Mouse (Mus musculus): ENCODE results near the gene Galr3. TPM values are rescaled to one million over a fixed set of nuclear protein-coding genes. Genes with fewer than 3 reads are reported as not detected.

Gene Galr3
- polyA plus RNA-seq, 1 experiment from 2014 or later, result 1.1 TPM

- H3K9me3 ChIP-seq (ENCODE audit: control insufficient read depth, low read length), result no peaks in the 10 kb centered on the region
- H3K27me3 ChIP-seq (replicated peaks; ENCODE audit: control insufficient read depth, insufficient read depth, low read length), result no peaks in the 10 kb centered on the region
- WGBS, result 87% methylated on average over 2 of the region's 2 CpGs
- H3K4me2 ChIP-seq (ENCODE audit: low read length), result no peak overlapping the region
- H3K4me3 ChIP-seq (ENCODE audit: low read depth, low read length), result no peak overlapping the region
- peaks cover 42% of the 10 kb centered on the region for H3K36me3 ChIP-seq (ENCODE audit: control insufficient read depth, insufficient read depth, low read length)
- no peak overlapping the region for H3K27ac ChIP-seq (ENCODE audit: low read depth)
- DNase-seq (ENCODE audit: low spot score), result no peak
- H3K4me1 ChIP-seq (replicated peaks; ENCODE audit: control insufficient read depth, insufficient read depth, low read length), result peaks cover 10% of the 10 kb centered on the region; the same call in 1 of the 2 replicates
- no peak overlapping the region for H3K9ac ChIP-seq (ENCODE audit: low read length)
- ATAC-seq (replicated peaks; ENCODE audit: low FRiP score, low TSS enrichment, low read depth), result 0 out of 2 replicates have a peak, but pooled peaks have one; percentile 3
Observed at GRCm38 (mm10) chr15:79052366-79052765, 10.7 kb downstream of the Galr3 start.

DNA sequence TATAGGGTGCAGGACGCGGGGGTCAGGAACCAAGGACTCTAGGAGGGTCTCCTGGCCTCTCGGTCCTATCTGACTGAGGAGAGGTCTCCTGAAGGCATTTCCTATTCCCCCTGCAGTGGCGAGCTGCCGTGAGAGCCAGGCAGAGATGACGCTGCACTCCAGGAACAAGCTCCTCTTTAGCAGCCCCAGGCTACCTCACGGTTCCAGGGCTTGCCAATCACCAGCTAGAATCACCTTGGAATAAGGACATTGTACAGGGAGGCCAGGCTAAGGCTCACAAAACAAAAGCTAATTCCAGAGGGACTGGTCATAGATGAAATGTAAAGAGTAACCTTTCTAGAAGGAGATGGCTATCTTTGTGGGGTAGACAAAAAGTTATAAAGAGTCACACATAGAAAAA is 14.9 kb downstream of the Galr3 start:
- H3K36me3 ChIP-seq (ENCODE audit: control insufficient read depth, insufficient read depth, low read length), result peaks cover 77% of the 10 kb centered on the region

GRCm38 (mm10) chr15:79057850-79058249 is 16.2 kb downstream of the Galr3 start:
- no peak overlapping the region for H3K9ac ChIP-seq (ENCODE audit: low read length)
- no peaks in the 10 kb centered on the region for H3K27me3 ChIP-seq (replicated peaks; ENCODE audit: control insufficient read depth, insufficient read depth, low read length)
- H3K4me2 ChIP-seq (ENCODE audit: low read length), result no peak overlapping the region
- H3K4me3 ChIP-seq (ENCODE audit: low read depth, low read length), result no peak overlapping the region
- no peak for DNase-seq (ENCODE audit: low spot score)
- H3K36me3 ChIP-seq (ENCODE audit: control insufficient read depth, insufficient read depth, low read length), result peaks cover 77% of the 10 kb centered on the region
- WGBS, result 85% methylated on average over 6 of the region's 6 CpGs
- no peak overlapping the region for H3K27ac ChIP-seq (ENCODE audit: low read depth)
- no peak for ATAC-seq (replicated peaks; ENCODE audit: low FRiP score, low TSS enrichment, low read depth)
- H3K4me1 ChIP-seq (replicated peaks; ENCODE audit: control insufficient read depth, insufficient read depth, low read length), result peaks cover 11% of the 10 kb centered on the region
- H3K9me3 ChIP-seq (ENCODE audit: control insufficient read depth, low read length), result no peaks in the 10 kb centered on the region

More for the DNA sequence above, 14.9 kb downstream of the Galr3 start:
- H3K4me3 ChIP-seq (ENCODE audit: low read depth, low read length), result no peak overlapping the region
- no peak overlapping the region for H3K9ac ChIP-seq (ENCODE audit: low read length)
- H3K9me3 ChIP-seq (ENCODE audit: control insufficient read depth, low read length), result no peaks in the 10 kb centered on the region
- no peak for DNase-seq (ENCODE audit: low spot score)
- H3K4me1 ChIP-seq (replicated peaks; ENCODE audit: control insufficient read depth, insufficient read depth, low read length), result peaks cover 10% of the 10 kb centered on the region
- no peak overlapping the region for H3K27ac ChIP-seq (ENCODE audit: low read depth)
- H3K27me3 ChIP-seq (replicated peaks; ENCODE audit: control insufficient read depth, insufficient read depth, low read length), result no peaks in the 10 kb centered on the region
- 86% methylated on average over 7 of the region's 7 CpGs for WGBS
- ATAC-seq (replicated peaks; ENCODE audit: low FRiP score, low TSS enrichment, low read depth), result no peak
- no peak overlapping the region for H3K4me2 ChIP-seq (ENCODE audit: low read length)

- ATAC-seq (replicated peaks; ENCODE audit: low FRiP score, low TSS enrichment, low read depth) (no peak), DNase-seq (ENCODE audit: low spot score) (no peak)
- Histone ChIP-seq H3K4me1 (replicated peaks; ENCODE audit: control insufficient read depth, insufficient read depth, low read length) (peaks cover 15% of the 10 kb centered on the region), H3K4me2 (ENCODE audit: low read length) (no peak overlapping the region; the same call in 1 of the 2 replicates), H3K4me3 (ENCODE audit: low read depth, low read length) (no peak overlapping the region), H3K27ac (ENCODE audit: low read depth) (no peak overlapping the region), H3K9ac (ENCODE audit: low read length) (no peak overlapping the region), H3K36me3 (ENCODE audit: control insufficient read depth, insufficient read depth, low read length) (peaks cover 47% of the 10 kb centered on the region), H3K9me3 (ENCODE audit: control insufficient read depth, low read length) (no peaks in the 10 kb centered on the region), H3K27me3 (replicated peaks; ENCODE audit: control insufficient read depth, insufficient read depth, low read length) (no peaks in the 10 kb centered on the region)
- 80% methylated on average over 14 of the region's 14 CpGs for WGBS
Observed at GRCm38 (mm10) chr15:79060887-79061565, 19.3 kb downstream of the Galr3 start.

DNA sequence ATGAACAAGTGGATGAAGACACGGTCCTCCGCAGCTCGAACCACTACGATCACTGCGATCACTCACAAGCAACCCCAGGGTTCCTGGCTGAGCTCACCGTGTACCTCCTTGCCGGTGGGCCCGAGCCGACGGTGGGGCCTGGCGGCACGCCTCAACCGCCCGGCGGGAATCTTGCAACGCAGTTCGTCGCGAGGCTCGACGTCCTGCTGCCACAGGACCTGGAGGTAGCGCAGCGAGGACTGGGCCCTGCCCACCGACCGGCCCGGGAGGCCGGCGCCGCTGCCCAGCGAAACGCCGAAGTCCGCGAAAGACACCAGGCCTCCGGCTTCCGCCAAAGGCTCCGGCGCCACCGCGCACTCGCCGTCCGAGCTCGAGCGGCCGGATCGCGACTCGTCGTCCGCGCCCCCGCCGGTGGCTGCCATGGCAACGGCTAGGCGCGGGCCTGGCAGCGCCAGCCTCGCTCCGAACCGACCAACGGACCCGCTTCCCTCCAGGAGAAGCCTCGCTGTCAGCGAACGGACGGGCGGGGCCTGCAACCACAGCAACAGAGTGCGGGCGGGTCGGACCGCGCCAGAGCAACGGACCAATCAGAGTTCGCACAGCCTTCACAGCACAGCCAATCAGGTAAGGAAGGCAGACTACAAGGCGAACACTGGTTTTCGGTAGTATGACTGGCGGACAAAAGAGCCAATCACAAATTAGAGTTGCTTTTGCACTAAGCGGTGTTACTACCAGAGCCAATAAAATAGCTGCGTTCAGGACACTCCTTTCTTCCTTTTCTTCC is 20.9 kb downstream of the Galr3 start, which contains the start of gene Ankrd54:
Gene Ankrd54, minus strand, starts transcription at position 518 of the 784 bp plus-strand sequence.
- H3K9ac ChIP-seq (ENCODE audit: low read length), result peak within 1 kb of the TSS; percentile 86
- H3K36me3 ChIP-seq (ENCODE audit: control insufficient read depth, insufficient read depth, low read length), result peaks cover 34% of the 10 kb centered on the region
- peak within 1 kb of the TSS; percentile 69; the same call in 1 of the 2 replicates for H3K27ac ChIP-seq (ENCODE audit: low read depth)
- ATAC-seq (replicated peaks; ENCODE audit: low FRiP score, low TSS enrichment, low read depth) (peak; percentile 100), DNase-seq (ENCODE audit: low spot score) (peak; percentile 93)
- no peaks in the 10 kb centered on the region for H3K27me3 ChIP-seq (replicated peaks; ENCODE audit: control insufficient read depth, insufficient read depth, low read length)
- H3K9me3 ChIP-seq (ENCODE audit: control insufficient read depth, low read length), result no peaks in the 10 kb centered on the region; the same call in 1 of the 2 replicates
- peak within 1 kb of the TSS; percentile 89 for H3K4me2 ChIP-seq (ENCODE audit: low read length)
- H3K4me3 ChIP-seq (ENCODE audit: low read depth, low read length), result peak within 1 kb of the TSS; percentile 98
- peaks cover 15% of the 10 kb centered on the region for H3K4me1 ChIP-seq (replicated peaks; ENCODE audit: control insufficient read depth, insufficient read depth, low read length)
- WGBS, result under 1% methylated on average over 79 of the region's 80 CpGs

DNA sequence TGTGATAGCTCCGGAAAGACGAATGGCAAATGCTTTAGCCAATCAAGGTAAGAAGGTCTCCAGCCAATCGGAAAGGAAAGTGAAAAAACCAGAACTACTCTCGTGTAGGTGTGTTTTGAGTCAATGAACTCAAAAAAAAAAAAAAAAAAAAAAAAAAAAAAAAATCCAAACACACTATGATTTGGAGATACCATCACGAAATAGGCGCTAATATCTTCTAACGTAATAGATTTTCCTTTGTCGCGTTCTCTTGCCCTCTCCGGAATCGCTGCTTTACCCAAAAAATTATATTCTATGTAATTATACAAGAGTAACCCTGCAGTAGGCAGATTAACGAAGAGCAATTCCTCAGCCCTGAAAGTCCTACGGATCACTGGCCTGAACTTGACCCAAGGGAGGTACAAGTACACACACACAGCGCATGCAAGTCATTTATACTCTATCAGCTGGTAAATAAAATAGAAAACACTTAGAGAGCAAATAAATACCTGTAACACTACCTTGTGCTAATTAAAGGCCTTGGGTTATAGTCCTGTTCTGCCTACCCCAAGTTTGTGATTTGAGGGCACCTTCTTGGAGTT is 21.6 kb downstream of the Galr3 start:
- ATAC-seq (replicated peaks; ENCODE audit: low FRiP score, low TSS enrichment, low read depth) (no peak), DNase-seq (ENCODE audit: low spot score) (no peak)
- 11% methylated on average over 14 of the region's 14 CpGs for WGBS
- Histone ChIP-seq H3K9me3 (ENCODE audit: control insufficient read depth, low read length) (no peaks in the 10 kb centered on the region; the same call in 1 of the 2 replicates), H3K4me2 (ENCODE audit: low read length) (peak overlapping the region; percentile 59), H3K27ac (ENCODE audit: low read depth) (0 out of 2 replicates have a peak overlapping the region, but pooled peaks have one; percentile 22), H3K36me3 (ENCODE audit: control insufficient read depth, insufficient read depth, low read length) (peaks cover 28% of the 10 kb centered on the region), H3K27me3 (replicated peaks; ENCODE audit: control insufficient read depth, insufficient read depth, low read length) (no peaks in the 10 kb centered on the region), H3K4me3 (ENCODE audit: low read depth, low read length) (peak overlapping the region; percentile 98), H3K9ac (ENCODE audit: low read length) (peak overlapping the region; percentile 17; the same call in 1 of the 2 replicates), H3K4me1 (replicated peaks; ENCODE audit: control insufficient read depth, insufficient read depth, low read length) (peaks cover 15% of the 10 kb centered on the region)

DNA sequence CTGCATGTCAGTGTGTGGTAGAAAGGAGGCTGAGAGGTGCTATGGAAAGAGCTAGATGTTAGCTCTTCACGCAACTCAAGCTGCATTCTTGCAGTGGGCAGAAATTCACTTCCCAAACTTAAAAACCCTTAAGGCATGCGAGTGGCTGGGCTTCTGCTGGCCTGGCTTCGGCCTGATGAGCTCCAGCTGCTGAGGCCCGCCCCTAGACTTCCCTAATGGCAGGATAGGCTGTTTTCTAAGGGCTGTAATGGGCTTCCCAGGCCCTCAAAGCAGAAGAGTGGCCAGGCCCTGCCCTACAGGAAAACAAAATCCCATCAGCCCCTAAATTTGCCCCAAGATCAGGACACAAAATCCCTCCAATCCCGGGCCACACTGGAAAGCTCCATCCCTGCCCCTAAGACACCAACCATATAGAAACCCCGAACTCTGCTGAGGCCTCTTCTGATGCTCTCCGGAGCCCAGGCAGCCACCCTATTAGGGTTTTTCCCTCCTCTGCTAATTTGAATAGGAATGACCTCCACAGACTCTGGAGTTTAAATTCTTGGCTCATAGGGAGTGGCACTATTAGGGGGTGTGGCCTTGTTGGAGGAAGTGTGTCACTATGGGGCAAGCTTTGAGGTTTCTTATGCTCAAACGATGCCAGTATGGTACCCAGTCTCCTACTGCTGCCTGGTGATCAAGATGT is 23.5 kb downstream of the Galr3 start:
- Histone ChIP-seq H3K27me3 (replicated peaks; ENCODE audit: control insufficient read depth, insufficient read depth, low read length) (no peaks in the 10 kb centered on the region), H3K4me1 (replicated peaks; ENCODE audit: control insufficient read depth, insufficient read depth, low read length) (peaks cover 15% of the 10 kb centered on the region), H3K4me2 (ENCODE audit: low read length) (no peak overlapping the region), H3K36me3 (ENCODE audit: control insufficient read depth, insufficient read depth, low read length) (peaks cover 8% of the 10 kb centered on the region; the same call in 1 of the 2 replicates), H3K27ac (ENCODE audit: low read depth) (peak overlapping the region; percentile 82), H3K4me3 (ENCODE audit: low read depth, low read length) (no peak overlapping the region), H3K9ac (ENCODE audit: low read length) (no peak overlapping the region), H3K9me3 (ENCODE audit: control insufficient read depth, low read length) (no peaks in the 10 kb centered on the region; the same call in 1 of the 2 replicates)
- WGBS, result 47% methylated on average over 8 of the region's 8 CpGs
- DNase-seq (ENCODE audit: low spot score), result no peak
- ATAC-seq (replicated peaks; ENCODE audit: low FRiP score, low TSS enrichment, low read depth), result no peak

DNA sequence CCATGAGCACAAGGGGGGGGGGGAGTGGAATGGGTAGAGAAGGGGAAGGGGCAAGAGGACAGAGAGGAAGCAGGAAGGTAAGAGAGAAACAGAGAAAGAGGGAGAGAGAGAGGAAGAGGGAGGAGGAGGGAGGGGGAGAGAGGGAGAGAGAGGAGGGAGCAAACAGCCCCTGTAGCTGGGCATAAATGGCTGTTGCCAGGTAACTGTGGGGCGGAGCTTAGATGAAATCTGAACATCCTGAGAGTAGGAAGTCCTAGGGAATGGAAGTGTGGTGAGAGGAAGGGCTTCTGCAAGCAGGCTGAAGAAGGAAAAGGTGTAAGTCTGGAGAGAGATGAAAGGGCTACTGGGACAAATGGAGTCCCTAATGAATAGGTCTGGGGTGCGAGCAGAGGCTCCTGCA is 24.6 kb downstream of the Galr3 start:
- no peak for DNase-seq (ENCODE audit: low spot score)
- no peak for ATAC-seq (replicated peaks; ENCODE audit: low FRiP score, low TSS enrichment, low read depth)
- 32% methylated on average over 2 of the region's 2 CpGs for WGBS

More for the DNA sequence above, 24.6 kb downstream of the Galr3 start:
- Histone ChIP-seq H3K9ac (ENCODE audit: low read length) (no peak overlapping the region), H3K36me3 (ENCODE audit: control insufficient read depth, insufficient read depth, low read length) (no peaks in the 10 kb centered on the region), H3K4me1 (replicated peaks; ENCODE audit: control insufficient read depth, insufficient read depth, low read length) (peaks cover 11% of the 10 kb centered on the region), H3K4me3 (ENCODE audit: low read depth, low read length) (no peak overlapping the region), H3K9me3 (ENCODE audit: control insufficient read depth, low read length) (no peaks in the 10 kb centered on the region; the same call in 1 of the 2 replicates), H3K27ac (ENCODE audit: low read depth) (no peak overlapping the region), H3K27me3 (replicated peaks; ENCODE audit: control insufficient read depth, insufficient read depth, low read length) (no peaks in the 10 kb centered on the region), H3K4me2 (ENCODE audit: low read length) (no peak overlapping the region)
